Mouse (Mus musculus) small intestine, adult 2 months (tissue): ENCODE measurements at regions not wholly inside any gene's neighbourhood (a gene's known extent, or its start where the extent isn't known, plus 50 kb on each side); places are given as distances from the start of the nearest gene placed in this dataset.

ENCODE experiments used
- CTCF ChIP-seq: fragments of 200-500 bp; IDR thresholded peaks from 2 replicates; pipeline ENCODE4 v1.5.1; 2012; ENCODE audit warnings: low read depth, mild to moderate bottlenecking, control low read depth, inconsistent platforms, low read length, moderate library complexity, mixed read lengths; ENCODE audit not compliant: insufficient replicate concordance, insufficient read length; ENCODE audit errors: extremely low read depth
- POLR2A ChIP-seq: fragments of 200-500 bp; IDR thresholded peaks from 2 replicates; pipeline ENCODE4 v1.6.1; 2012; ENCODE audit warnings: low read depth, mild to moderate bottlenecking, control low read depth, inconsistent platforms, low read length, moderate library complexity

GRCm38 (mm10) chr2:123320448-123321097 lies 555.5 kb downstream of the Sqor start:
- TF ChIP-seq CTCF (no peak), POLR2A (no peak)
